Mouse (Mus musculus): Measurements from ENCODE around the gene Katnal1.

DNA sequence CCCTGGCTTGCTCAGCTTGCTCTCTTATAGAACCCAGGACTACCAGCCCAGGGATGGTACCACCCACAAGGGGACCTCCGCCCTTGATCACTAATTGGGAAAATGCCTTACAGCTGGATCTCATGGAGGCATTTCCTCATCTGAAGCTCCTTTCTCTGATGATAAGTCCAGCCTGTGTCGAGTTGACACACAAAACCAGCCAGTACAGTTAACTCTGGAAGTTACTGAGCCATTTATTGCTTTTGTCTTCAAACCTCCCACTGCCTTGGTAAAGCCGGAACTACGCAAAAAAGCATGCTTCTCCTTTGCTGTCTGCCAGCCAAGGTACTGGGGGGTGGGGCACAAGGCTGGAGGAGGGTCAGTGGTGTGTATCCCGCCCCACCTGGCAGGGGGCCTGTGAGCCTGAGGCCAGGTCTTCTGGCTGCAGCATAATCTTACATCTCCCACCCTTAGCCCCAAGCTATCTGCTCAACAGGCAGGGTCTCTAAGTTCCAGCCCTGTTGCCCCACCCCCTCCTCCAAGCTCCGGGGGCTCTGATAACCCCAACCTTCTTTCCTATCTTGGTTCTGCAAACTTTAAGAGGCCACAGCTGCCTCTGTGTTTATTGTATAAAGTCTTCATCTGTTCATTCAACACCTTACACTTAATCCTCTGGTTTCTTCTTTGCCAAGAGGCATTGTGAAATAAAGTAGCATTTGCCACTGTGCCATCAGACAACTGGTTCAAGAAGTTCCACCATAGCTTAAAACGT is 6.1 kb upstream of the Katnal1 start:
- TF ChIP-seq CTCF (IDR thresholded peaks at IDR 0.05; ENCODE audit: borderline replicate concordance, insufficient read depth, low read length) (no peak), POLR2A (IDR thresholded peaks at IDR 0.05; ENCODE audit: low read depth, low read length) (no peak)
